ENCODE assay signal across 8 mouse cellular contexts in genomic region chr6:17834493-17834892, GRCm38 (mm10).
A peak's percentile ranks its signal among the peaks of the same experiment; 100 is the strongest.
DNase-seq lines count a peak whose midpoint lies in the region; ATAC-seq and TF ChIP-seq lines count a peak whose summit lies in the region.

No protein-coding gene starts in this region.

- H3K4me1 ChIP-seq in bone marrow, adult 2 months (ENCODE audit: control insufficient read depth, insufficient read depth, low read length) = no peaks in the 10 kb centered on the region

- TF ChIP-seq POLR2A in bone marrow, adult 2 months (IDR thresholded peaks at IDR 0.05; ENCODE audit: borderline replicate concordance, control insufficient read depth, low read depth, low read length) = no peak

- WGBS in bone marrow, adult 2 months = 38% methylated on average over 7 of the region's 7 CpGs

- peak; percentile 66 for DNase-seq in cerebellum, adult 11 months
- DNase-seq in CD4-positive, CD25-positive, alpha-beta regulatory T cell, adult 2 months (ENCODE audit: low read depth, low spot score) = peak; percentile 77
- peak; percentile 56 to 83 for DNase-seq in kidney, postnatal 25 days
- peak; percentile 41 to 64 for DNase-seq in lung, adult 18-20 months
- DNase-seq in right cerebral cortex, postnatal 4 days = peak; percentile 80

- H3K4me3 ChIP-seq in bone marrow, adult 2 months (replicated peaks; ENCODE audit: control insufficient read depth, low read depth, low read length) = no peak overlapping the region

- ATAC-seq in cerebellum, adult (ENCODE audit: insufficient number of reproducible peaks, low FRiP score, low TSS enrichment) = no peak
- ATAC-seq in erythroid progenitor cell, adult 5-6 weeks (replicated peaks; ENCODE audit: low FRiP score, poor library complexity, severe bottlenecking) = peak; percentile 63; the same call in 1 of the 2 replicates

- peak; percentile 40 for TF ChIP-seq CTCF in bone marrow, adult 2 months (IDR thresholded peaks at IDR 0.05; ENCODE audit: control insufficient read depth, insufficient read depth, low read length)

- no peak overlapping the region for H3K27ac ChIP-seq in bone marrow, adult 2 months (ENCODE audit: control insufficient read depth, insufficient read depth, low read depth, low read length, poor library complexity)
